Mouse (Mus musculus): ENCODE results near the gene Grin3b.

The Grin3b gene

DNA sequence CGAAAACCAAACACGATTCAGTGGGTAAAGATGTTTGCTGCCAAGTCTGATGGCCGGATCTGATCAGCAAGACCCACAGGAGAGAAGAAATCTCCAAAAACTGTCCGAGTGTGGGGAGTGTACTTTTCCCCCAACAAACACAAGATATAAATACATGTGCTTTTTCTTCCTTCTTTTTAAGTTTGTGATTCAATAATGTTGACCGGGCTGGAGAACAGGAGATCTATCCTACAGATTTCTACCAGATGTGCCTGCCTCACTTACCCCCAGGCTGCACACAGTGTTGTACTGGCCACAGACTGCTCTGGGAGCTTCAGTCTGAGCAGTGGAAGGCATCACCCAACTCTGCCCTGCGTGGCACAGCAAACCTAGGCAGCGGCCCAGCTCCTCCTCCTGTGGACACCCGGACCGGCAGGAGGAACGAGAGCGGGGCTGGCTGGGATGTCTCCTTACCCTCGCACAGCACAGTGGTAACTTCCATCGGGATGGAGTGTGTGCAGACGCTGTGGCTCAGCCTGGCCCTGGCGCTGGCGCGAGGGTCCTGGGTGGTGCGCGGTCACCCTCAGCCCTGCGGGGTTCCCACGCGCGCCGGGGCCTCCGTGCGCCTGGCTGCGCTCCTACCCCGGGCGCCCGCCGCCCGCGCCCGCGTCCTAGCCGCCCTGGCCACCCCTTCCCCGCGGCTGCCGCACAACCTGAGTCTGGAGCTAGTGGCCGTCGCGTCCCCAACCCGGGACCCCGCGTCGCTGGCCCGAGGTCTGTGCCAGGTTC, at the start of gene Grin3b:
Gene Grin3b (plus strand): TSS at position 301 of the 768 bp plus-strand sequence.
- no peak for DNase-seq

GRCm38 (mm10) chr10:79920958-79921535, 49.5 kb upstream of the Grin3b start, which contains the start of gene R3hdm4:
Gene R3hdm4 (minus strand): TSS chr10:79921208.
- DNase-seq, result peak; percentile 23

GRCm38 (mm10) chr10:79921572-79921971, 48.9 kb upstream of the Grin3b start:
- DNase-seq, result no peak

- DNase-seq, result peak; percentile 96
These were observed 45.3 kb upstream of the Grin3b start for GRCm38 (mm10) chr10:79924998-79925784.

GRCm38 (mm10) chr10:79925785-79926490, 44.6 kb upstream of the Grin3b start:
- peak; percentile 55 for DNase-seq

DNA sequence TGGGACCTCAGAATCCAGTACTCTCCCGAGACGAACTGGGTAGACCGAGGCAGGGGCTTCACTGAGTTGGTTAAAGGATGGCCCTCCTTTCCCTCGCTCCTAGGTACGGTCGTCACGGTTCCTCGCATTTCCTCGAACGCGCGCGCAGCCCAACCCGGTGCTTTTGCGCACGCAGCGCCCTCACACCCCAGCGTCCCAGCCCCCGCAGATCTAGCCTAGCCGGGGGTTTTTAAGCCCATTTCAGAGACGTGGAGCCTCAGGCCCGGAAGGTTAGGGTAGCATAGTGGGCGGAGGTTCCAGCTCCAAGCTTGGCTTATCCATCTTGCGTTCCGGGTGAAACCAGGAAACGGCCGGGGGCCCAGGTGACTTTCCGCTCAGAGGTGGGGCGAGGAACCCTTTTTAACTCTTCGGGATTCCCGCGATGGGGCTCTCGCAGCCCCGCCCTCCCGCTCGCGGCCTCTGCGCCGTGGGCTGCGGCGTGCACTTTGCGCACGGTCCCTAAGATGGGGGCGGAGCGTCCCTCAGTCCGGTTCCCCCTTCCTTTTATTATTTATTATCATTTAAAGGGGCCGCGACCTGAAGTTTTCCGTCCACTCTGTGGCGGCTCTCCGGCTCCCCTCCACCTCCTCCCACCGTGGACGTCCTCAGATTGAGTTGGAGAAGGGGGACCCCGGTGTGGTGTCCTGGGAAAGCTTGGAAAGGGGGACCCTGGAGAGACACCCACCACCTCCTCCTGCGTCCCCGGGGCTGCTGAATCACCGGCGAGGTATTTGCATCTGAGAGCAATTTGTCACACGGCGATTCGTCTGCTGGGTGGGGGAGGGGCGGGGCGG, 43.8 kb upstream of the Grin3b start, which contains the start of gene Arid3a:
Gene Arid3a (plus strand): TSS at position 553 of the 833 bp plus-strand sequence.
- peak; percentile 92 for DNase-seq

GRCm38 (mm10) chr10:79927324-79928029, 43.0 kb upstream of the Grin3b start:
- peak; percentile 86 for DNase-seq

DNA sequence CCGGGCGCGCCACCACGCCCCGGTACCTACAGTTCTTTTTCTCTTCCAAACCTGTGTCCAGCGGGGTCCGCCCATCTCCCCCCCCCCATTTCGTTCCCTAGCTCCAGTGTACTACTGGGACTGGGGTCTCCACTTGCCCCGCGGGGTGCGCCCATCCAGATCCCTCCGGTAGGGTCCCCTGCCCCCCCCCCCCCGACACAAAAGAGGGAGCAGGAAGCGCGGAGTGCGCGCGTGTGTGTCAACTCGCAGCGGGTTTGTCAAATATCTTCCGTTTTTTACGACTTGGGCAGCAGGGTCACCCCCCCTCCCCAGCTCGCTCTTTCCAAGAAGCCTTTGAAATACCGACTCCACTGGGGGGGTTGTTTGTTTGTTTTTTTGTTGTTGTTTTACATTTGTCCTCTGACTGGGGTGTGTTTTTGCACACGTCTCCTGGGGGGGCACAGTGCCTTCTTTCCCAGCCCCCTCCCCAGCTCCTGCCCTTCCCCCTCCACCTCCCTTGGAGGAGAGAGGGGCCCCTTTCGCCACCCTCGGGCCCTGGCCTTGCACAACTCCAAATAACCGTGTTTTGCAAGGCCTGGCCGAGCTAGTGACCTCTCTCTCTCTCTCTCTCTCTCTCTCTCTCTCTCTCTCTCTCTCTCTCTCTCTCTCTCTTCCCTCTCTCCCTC, 42.4 kb upstream of the Grin3b start:
- DNase-seq, result peak; percentile 40

DNA sequence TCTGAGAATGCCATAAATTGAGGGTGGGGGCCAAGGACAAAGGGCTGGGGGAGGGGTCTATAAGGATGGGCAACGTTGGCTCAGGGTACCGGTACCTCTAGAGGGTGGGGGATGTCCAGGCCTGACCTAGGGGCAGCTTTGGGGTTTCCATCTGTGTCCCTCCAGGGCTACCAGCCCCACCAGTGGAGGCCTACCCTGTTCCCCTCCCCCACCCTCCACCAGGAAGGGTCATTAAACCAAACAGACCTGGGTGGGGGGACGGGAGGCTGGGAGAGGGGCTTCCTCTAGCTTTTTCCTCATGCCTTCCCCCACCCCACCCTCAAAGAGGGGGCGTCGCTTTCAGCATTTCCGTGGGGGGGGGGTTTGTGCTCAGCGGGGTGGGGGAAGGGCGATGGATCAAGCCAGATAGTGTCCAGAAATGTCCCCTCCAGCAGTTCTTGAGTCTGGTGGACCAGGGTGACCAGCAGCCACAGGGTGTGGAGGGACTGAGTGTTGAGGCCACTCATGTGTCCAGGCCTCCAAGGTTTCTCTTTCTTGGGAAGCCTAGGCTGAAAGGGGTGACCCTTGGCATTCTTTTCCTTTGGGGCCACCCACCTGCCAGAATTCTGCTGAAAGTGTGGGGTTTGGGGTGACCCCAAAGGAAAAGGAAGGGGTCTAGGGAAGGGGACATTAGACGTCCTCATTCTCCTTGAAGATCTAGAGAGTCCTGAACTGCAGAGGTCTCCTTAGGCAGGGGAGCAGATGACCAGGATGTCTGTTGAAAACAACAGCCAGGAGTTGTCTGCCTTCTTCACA, 41.4 kb upstream of the Grin3b start:
- DNase-seq, result no peak

DNA sequence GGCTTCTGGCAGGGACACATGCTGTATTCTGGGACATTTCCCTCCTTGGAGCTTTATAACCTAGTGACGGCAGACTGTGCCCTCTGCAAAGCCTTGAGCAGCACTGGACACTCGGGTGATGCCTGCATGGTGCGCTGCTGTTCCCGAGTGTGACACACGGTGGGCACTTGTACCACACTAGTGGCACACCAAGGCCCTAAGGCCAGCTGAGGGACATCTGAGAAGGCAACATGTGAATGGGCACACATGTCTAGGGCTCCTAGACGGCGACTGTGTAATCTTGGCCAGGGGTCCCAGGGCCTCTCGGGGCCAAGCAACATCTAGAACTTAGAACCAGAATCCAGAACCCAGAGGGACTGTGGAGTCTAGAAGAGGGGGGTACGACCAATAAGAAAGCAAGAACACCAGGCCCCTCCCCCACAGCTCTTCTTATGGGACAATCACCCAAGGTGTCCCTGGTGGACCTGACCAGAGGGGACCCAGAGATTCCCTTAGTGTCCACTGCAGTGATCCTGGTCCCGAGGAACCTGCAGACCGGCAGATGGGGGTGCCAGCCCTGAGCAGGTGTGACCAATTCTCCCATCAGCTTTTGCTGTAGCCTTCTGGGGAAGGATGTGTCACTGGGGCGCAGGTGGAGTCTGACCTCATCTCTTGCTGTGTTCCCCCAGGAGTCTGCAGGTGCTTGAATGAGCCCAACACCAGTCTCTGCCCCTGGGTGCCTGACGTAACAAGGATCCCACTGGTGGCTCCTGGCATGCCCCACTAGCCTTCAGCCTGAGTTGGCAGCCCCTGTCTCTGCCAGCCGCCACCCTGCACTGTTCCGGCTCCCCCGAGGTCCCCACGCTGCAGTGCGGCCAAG, 40.3 kb upstream of the Grin3b start:
- DNase-seq, result no peak

DNA sequence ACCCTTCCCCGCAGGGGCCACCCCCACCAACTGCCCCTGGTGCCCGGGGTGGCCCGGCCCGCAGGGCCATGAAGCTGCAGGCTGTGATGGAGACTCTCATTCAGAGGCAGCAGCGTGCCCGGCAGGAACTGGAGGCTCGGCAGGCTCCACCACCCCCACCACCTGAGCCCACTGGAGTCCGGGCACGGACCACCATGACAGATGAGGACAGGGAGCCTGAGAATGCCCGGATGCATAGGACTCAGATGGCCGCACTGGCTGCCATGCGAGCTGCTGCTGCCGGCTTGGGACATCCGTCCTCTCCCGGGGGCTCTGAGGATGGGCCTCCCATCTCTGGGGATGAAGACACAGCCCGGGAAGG, 39.7 kb upstream of the Grin3b start:
- DNase-seq, result no peak

DNA sequence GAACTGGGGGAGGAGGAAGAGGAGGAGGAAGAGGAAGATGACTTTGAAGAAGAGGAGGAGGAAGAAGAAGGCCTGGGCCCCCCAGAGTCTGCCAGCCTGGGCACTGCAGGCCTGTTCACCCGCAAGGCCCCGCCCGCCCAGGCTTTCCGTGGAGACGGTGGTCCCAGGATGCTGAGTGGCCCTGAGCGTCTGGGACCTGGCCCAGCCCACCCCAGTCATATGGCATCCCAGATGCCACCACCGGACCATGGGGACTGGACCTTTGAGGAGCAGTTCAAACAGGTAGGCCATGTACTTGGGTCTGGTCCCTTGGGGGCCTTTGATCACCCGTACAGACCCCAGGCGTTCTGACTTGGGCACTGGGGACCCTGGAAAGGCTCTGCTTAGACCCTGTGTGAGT, 38.7 kb upstream of the Grin3b start:
- DNase-seq, result no peak

GRCm38 (mm10) chr10:79932736-79933135, 37.8 kb upstream of the Grin3b start:
- DNase-seq, result no peak

DNA sequence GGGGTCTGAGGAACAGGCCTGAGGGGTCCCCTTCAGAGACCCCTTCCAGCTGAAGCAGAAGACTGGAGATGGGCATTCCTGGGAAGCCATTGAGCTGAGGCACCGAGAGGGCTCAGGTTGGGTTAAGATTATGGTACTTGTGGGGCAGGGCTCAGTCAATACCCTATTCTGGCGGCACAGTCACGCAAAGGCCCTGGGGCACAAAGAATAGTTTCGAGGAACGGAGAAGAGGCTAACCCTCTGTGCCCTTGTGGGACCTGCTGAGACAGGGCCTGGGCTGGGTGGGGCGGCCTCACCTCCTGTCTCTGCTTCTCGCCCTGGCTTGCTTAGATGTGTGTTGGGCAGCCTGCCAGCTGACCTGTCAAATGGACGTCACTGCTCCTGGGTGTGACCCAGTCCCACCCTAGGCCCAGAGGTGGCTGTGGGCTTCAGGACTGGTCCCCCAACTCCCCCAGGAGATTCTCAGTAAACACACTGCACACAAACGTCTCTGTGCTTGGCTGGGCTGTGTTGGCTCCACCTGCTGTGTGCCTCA, 37.3 kb upstream of the Grin3b start:
- DNase-seq, result no peak

- no peak for DNase-seq
These were observed 36.7 kb upstream of the Grin3b start for GRCm38 (mm10) chr10:79933861-79934260.

DNA sequence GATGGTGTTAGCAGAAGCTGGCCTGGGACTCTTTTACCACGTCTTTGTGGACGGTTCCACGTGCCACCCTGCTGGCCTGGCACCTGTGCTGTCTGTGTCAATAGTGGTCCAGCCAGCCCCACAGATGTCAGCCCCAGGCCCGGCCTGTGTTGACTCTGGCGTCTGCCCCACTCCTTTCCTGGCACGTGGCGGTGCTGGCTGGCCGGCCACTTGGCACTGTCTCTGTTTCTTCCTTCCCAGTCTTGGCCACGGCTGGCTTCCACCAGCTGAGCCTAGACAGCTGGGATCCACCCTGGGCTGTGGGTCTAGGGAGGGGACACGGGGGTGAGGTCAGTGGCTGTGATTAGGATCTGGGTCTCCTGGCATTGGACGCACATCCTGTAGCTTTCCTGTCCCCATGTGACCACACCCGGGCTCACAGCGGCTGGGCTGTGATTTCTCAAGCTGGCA, 36.2 kb upstream of the Grin3b start:
- DNase-seq, result no peak

GRCm38 (mm10) chr10:79934794-79935569, 35.5 kb upstream of the Grin3b start:
- DNase-seq, result no peak

Measured in thymus, postnatal 25 days (tissue).